Mouse (Mus musculus): ENCODE data around the gene Slc35b3.

GRCm38 (mm10) chr13:38929843-38930578, 30.7 kb downstream of the Slc35b3 start:
- TF ChIP-seq CTCF (IDR thresholded peaks at IDR 0.05; ENCODE audit: insufficient read depth, low read length) (no peak), POLR2A (IDR thresholded peaks at IDR 0.05; ENCODE audit: borderline replicate concordance, extremely low read depth, low read depth, low read length) (no peak)

Measured in lung, adult 2 months (tissue).